Mouse (Mus musculus): Measurements from ENCODE around the gene Galnt16.

DNA sequence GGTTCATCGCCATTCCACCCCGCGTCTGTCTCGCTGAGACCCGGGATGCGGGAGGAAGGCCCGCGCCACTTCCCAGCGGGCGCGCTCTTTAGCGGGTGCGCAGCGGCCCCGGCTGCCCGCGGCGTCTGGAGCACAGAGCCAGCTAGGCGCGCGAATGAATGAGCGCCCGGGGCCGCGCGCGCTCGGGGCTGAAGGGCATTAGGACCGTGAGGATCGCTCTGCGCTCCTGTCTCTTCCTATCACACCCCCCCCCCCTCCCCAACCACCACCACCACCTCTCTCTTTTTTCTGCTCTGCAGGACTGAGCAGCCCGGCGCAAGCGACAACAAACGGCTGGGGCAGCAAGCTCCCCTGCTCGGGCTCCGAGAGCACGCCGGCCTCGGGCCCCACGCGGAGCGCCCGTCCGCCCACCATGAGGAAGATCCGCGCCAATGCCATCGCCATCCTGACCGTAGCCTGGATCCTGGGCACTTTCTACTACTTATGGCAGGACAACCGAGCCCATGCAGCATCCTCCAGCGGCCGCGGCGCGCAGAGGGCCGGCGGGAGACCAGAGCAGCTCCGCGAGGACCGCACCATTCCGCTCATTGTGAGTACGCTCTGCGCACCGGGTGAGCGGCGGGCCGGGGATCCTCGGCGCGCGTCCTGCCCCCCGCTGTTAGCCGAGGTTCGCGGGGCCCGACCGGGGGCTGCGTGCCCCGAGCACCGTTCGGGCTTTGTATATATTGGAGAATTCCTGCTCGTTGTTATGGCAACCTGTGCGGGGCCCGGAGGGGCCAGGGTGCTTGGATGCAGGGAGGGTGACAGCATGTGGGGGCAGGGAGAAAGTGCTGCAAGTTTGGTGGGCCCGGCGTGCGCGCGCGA is 912 bp downstream of the Galnt16 start:
- no peak for TF ChIP-seq POLR2A (IDR thresholded peaks at IDR 0.05; ENCODE audit: control insufficient read depth, low read depth, low read length)
- no peak for TF ChIP-seq CTCF (IDR thresholded peaks at IDR 0.05; ENCODE audit: control insufficient read depth, insufficient read depth, insufficient replicate concordance, low read depth, low read length)
